Mouse (Mus musculus) urinary bladder, postnatal 36 days (tissue): ENCODE results near the gene Ugt8a.

Source experiments
- DNase-seq, 2 experiments: peaks; one replicate each; pipeline ENCODE4 v3.0.0; 2022; ENCODE audit warnings: low spot score in 2 of 2, mixed read lengths in 1 of 2

Gene Ugt8a

DNA sequence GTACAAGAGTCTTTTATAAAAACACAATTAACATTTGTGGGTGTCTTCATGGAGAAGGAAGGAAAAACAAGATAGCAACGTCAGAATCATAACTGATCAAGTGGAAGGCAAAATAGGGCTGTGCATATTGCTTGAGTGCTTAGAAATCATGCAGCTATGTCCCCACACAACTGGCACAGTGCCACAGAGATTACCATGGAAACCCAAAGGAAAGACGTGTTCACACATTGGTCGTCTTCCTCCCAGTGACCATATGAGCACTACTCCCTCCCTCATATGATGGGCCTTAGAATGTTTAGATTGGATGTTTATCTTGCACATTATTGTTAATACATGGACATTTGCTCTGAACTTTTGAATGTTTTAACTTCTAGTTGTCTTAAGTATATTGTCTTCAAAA is 76.8 kb downstream of the Ugt8a start:
- no peak for DNase-seq

DNA sequence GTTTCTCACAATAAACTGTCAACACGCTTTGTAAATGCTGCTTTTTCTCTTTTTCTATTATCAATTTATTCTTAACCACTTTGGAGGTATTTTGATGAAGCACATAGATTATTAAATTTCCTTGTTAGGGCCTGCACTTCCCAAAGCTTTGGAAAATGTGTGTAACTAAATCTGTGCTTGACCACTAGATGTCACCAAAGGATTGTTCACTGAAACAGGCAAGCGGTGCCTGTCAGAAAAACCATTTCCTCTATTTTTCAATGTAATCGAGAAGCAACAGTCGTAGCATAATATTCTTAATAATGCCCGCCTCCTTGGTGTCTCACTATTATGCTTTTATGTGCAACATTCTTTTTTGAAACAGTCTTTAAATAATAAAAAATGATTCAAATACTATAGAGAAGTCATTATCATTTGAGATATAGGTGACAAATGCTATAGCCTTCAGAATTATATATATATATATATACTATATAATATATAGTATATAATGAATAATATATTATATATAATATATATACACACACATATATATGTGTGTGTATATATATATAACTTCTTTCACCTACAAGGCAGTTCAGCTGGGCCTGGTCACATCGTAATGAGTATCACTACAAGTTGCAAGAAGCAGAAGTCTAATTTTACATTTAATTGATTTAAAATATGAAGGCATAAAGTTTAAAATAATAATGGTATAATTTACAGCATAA is 89.1 kb downstream of the Ugt8a start:
- no peak for DNase-seq

- no peak for DNase-seq
Observed at GRCm38 (mm10) chr3:125828051-125828450, 110.4 kb downstream of the Ugt8a start.

- peak in 1 of 2 experiments; percentile 2 for DNase-seq
Observed at GRCm38 (mm10) chr3:125827256-125827655, 111.2 kb downstream of the Ugt8a start.

DNA sequence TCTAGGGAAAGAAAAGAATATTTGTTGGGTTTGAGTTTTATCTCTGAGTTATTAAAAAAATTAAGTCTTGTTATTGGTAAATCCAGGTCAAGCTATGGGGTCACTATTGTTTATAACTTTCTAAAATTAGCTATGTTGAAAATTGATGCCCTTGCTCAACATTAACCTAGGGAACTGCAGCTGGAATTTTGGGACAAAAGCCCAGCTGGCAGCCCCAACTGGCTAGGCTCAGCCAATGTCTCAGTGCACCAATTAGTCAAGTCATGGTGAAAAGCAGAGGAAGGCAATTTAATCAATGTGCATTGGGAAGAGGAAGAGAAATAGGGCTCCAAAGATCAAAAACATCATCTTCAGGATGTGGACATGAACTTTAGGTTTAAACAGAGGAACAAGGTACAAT is 118.7 kb downstream of the Ugt8a start:
- peak in 1 of 2 experiments; percentile 17 for DNase-seq
